Mouse (Mus musculus) ES-Bruce4 (cell line): ENCODE data around the gene Fhit.

ENCODE experiments used
- CTCF ChIP-seq: IDR thresholded peaks from one replicate; pipeline ENCODE4 v1.8.1; 2011; ENCODE audit warnings: low read depth, low read length
- EP300 ChIP-seq: IDR thresholded peaks from 2 replicates; pipeline ENCODE4 v1.6.1; 2011; ENCODE audit warnings: low read depth, low read length; ENCODE audit not compliant: insufficient read depth

DNA sequence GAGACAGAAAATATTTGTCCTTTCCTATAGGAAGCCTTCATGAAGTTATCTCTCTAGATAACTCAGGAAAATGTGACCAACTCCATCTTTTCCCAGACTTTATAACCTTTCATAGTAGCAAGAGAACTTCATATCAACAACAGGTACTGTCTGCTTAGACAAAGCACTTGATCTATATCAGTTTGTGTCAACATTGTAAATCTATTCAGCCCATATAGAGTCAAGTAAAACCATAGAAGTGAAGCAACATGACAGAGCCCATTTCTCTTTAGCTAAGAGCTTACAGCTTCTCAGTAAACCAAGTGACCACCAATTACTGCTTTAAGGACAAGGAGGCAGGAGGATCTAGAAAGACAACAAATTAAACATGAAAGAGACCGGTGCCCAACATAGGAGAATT, 725.6 kb downstream of the Fhit start:
- TF ChIP-seq CTCF (no peak), EP300 (no peak)
